Mouse (Mus musculus) monocyte, adult 5-6 weeks (primary cell): Measurements from ENCODE around the gene Smyd3. TPM values are rescaled to one million over a fixed set of nuclear protein-coding genes. Genes with fewer than 3 reads are reported as not detected.
A peak's percentile ranks its signal among the peaks of the same experiment; 100 is the strongest.

ENCODE experiments used
- ATAC-seq: fragments of 153-309, 156-312 bp; replicated peaks from 2 replicates; pipeline ENCODE4 v1.8.0; 2017; ENCODE audit warnings: mild to moderate bottlenecking; ENCODE audit not compliant: low TSS enrichment, insufficient number of reproducible peaks, severe bottlenecking, poor library complexity, low FRiP score
- total RNA-seq: library from RNA; stranded (forward); fragments of 200-1000, 200-491, 200-594 nt; gene quantifications from 3 replicates; pipeline ENCODE4 v1.2.3, GENCODE M21; 2017

The Smyd3 gene
- total RNA-seq, 1 experiment from 2014 or later, result 14.3 TPM

- ATAC-seq, result no peak; the same call in 1 of the 2 replicates
Measured at GRCm38 (mm10) chr1:179474776-179475175, 43.1 kb downstream of the Smyd3 start.

- no peak for ATAC-seq
Measured at GRCm38 (mm10) chr1:179473920-179474643, 43.8 kb downstream of the Smyd3 start.

- ATAC-seq, result no peak
Measured at GRCm38 (mm10) chr1:179467970-179468369, 49.9 kb downstream of the Smyd3 start.

- ATAC-seq, result no peak
Measured at GRCm38 (mm10) chr1:179462376-179462775, 55.5 kb downstream of the Smyd3 start.

GRCm38 (mm10) chr1:179461019-179461814, 56.6 kb downstream of the Smyd3 start:
- ATAC-seq, result no peak

- no peak for ATAC-seq
Measured at GRCm38 (mm10) chr1:179458987-179459368, 58.9 kb downstream of the Smyd3 start.

- ATAC-seq, result no peak
Measured at GRCm38 (mm10) chr1:179458236-179458986, 59.4 kb downstream of the Smyd3 start.

- ATAC-seq, result no peak
Measured at GRCm38 (mm10) chr1:179454600-179454999, 63.2 kb downstream of the Smyd3 start.

- no peak for ATAC-seq
Measured at GRCm38 (mm10) chr1:179451211-179451610, 66.6 kb downstream of the Smyd3 start.

- no peak for ATAC-seq
Measured at GRCm38 (mm10) chr1:179446845-179447212, 71.0 kb downstream of the Smyd3 start.

GRCm38 (mm10) chr1:179446127-179446844, 71.6 kb downstream of the Smyd3 start:
- no peak for ATAC-seq

GRCm38 (mm10) chr1:179443835-179444234, 74.0 kb downstream of the Smyd3 start:
- no peak for ATAC-seq

- no peak for ATAC-seq
Measured at GRCm38 (mm10) chr1:179443423-179443822, 74.4 kb downstream of the Smyd3 start.

GRCm38 (mm10) chr1:179436596-179436995, 81.2 kb downstream of the Smyd3 start:
- no peak for ATAC-seq

- ATAC-seq, result peak; percentile 78
Measured at GRCm38 (mm10) chr1:179434443-179435260, 83.2 kb downstream of the Smyd3 start.

GRCm38 (mm10) chr1:179433828-179434227, 84.0 kb downstream of the Smyd3 start:
- no peak for ATAC-seq

- ATAC-seq, result no peak
Measured at GRCm38 (mm10) chr1:179433355-179433754, 84.5 kb downstream of the Smyd3 start.

GRCm38 (mm10) chr1:179430077-179430476, 87.8 kb downstream of the Smyd3 start:
- no peak for ATAC-seq
